Mouse (Mus musculus) midbrain, embryonic 13.5 days (tissue): ENCODE results near the gene Bcl9. TPM values are rescaled to one million over a fixed set of nuclear protein-coding genes. Genes with fewer than 3 reads are reported as not detected.

ENCODE experiments used
- ATAC-seq: fragments of 200-750 bp; cut with Nextera tagmentation; 2 replicates; pipeline ENCODE4 v1.8.0; 2017; ENCODE audit warnings: mild to moderate bottlenecking, moderate TSS enrichment, moderate library complexity
- H3K27ac ChIP-seq: fragments of 300-500 bp; sonication (generic); 2 replicates; pipeline ENCODE4 v1.5.1; 2015; ENCODE audit warnings: inconsistent platforms, mild to moderate bottlenecking, moderate library complexity
- H3K27me3 ChIP-seq: fragments of 300-500 bp; sonication (generic); 2 replicates; pipeline ENCODE4 v1.6.1; 2015; ENCODE audit warnings: mild to moderate bottlenecking, inconsistent platforms
- H3K36me3 ChIP-seq: fragments of 300-500 bp; sonication (generic); 2 replicates; pipeline ENCODE4 v1.6.1; 2015; ENCODE audit warnings: mild to moderate bottlenecking, inconsistent platforms
- H3K4me1 ChIP-seq: fragments of 300-500 bp; sonication (generic); replicated peaks from 2 replicates; pipeline ENCODE4 v1.6.1; 2015; ENCODE audit warnings: inconsistent platforms
- H3K4me2 ChIP-seq: fragments of 300-500 bp; sonication (generic); replicated peaks from 2 replicates; pipeline ENCODE4 v1.6.1; 2015; ENCODE audit warnings: moderate library complexity, mild to moderate bottlenecking, inconsistent platforms
- H3K4me3 ChIP-seq: fragments of 300-500 bp; sonication (generic); replicated peaks from 2 replicates; pipeline ENCODE4 v1.5.1; 2015; ENCODE audit warnings: mild to moderate bottlenecking, inconsistent platforms
- H3K9ac ChIP-seq: fragments of 300-500 bp; sonication (generic); replicated peaks from 2 replicates; pipeline ENCODE4 v1.6.1; 2015; ENCODE audit warnings: mild to moderate bottlenecking, inconsistent platforms
- H3K9me3 ChIP-seq: fragments of 300-500 bp; sonication (generic); 2 replicates; pipeline ENCODE4 v1.6.1; 2016; ENCODE audit warnings: mild to moderate bottlenecking, inconsistent platforms
- WGBS: fragments of 180-500 bp; shearing (Covaris S2); methylation state at CpG from one replicate; pipeline ENCODE4 v1.1.7; 2015; 5-methylcytosine and 5-hydroxymethylcytosine counted together
- polyA plus RNA-seq: library from polyadenylated mRNA; unstranded; fragments of >200 nt; fragmentation: Nextera tagmentation; extraction: Ambion mirVana; gene quantifications from 2 replicates; pipeline ENCODE4 v1.2.1, GENCODE M21; 2015

Bcl9 gene
- polyA plus RNA-seq, 1 experiment from 2014 or later: 98.7 TPM

GRCm38 (mm10) chr3:97227259-97228005 is 70.3 kb downstream of the Bcl9 start:
- WGBS: under 1% methylated on average over 28 of the region's 79 CpGs
- Histone ChIP-seq H3K27me3 (no peaks in the 10 kb centered on the region), H3K27ac (peak overlapping the region; percentile 94), H3K9me3 (no peaks in the 10 kb centered on the region), H3K36me3 (peaks cover 5% of the 10 kb centered on the region), H3K4me2 (peak overlapping the region; percentile 75), H3K4me1 (peaks cover 47% of the 10 kb centered on the region), H3K4me3 (peak overlapping the region; percentile 76), H3K9ac (peak overlapping the region; percentile 87)
- peak; percentile 88 for ATAC-seq

DNA sequence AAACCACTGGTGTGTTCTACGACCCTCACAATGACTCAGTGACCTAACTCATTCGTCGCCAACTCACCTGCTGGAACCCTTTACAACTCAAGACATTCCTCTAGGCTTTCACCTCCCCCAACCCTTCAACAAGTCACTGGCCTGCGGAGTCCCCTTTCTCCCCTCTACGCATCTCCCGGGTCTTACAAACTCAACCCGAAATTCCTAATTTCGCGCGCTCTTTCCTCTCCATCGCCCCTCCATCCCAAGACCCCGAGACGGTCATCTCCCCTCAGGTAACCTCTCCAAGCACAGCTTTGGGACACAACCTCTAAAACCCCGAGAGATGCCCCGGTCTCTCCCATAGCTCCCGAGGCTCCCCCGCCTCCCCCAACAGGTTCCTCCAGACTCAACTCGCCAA is 71.0 kb downstream of the Bcl9 start:
- ATAC-seq: peak; percentile 44
- H3K4me3 ChIP-seq: peak overlapping the region; percentile 76
- no peaks in the 10 kb centered on the region for H3K27me3 ChIP-seq
- H3K4me2 ChIP-seq: peak overlapping the region; percentile 75
- no peaks in the 10 kb centered on the region for H3K9me3 ChIP-seq
- peaks cover 47% of the 10 kb centered on the region for H3K4me1 ChIP-seq
- H3K27ac ChIP-seq: peak overlapping the region; percentile 94
- WGBS: under 1% methylated on average over 18 of the region's 18 CpGs
- H3K36me3 ChIP-seq: peaks cover 12% of the 10 kb centered on the region
- peak overlapping the region; percentile 87 for H3K9ac ChIP-seq

DNA sequence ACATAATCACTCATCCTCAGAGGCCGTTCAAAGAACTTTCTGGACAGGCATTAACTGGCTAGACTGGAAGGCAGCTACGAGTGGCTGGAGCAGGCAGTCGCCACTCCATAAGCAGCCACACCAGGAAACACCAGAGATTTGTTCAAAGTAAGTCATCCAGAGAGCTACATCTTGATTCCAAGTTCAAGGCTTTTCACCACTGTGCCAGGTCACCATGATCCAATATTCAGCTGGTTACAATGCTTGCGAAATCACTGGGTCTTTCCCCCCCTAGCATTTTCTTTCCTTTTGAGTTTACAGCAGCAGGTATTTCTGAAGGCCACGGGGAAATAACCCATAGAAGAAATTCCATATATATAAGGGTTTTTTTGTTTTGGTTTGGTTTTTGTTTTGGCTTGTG is 72.5 kb downstream of the Bcl9 start:
- H3K27ac ChIP-seq: no peak overlapping the region
- no peaks in the 10 kb centered on the region for H3K9me3 ChIP-seq
- no peaks in the 10 kb centered on the region for H3K27me3 ChIP-seq
- peaks cover 47% of the 10 kb centered on the region for H3K4me1 ChIP-seq
- no peak overlapping the region for H3K9ac ChIP-seq
- no peak for ATAC-seq
- WGBS: 77% methylated on average over 5 of the region's 5 CpGs
- H3K4me2 ChIP-seq: no peak overlapping the region
- no peak overlapping the region for H3K4me3 ChIP-seq
- peaks cover 27% of the 10 kb centered on the region for H3K36me3 ChIP-seq

DNA sequence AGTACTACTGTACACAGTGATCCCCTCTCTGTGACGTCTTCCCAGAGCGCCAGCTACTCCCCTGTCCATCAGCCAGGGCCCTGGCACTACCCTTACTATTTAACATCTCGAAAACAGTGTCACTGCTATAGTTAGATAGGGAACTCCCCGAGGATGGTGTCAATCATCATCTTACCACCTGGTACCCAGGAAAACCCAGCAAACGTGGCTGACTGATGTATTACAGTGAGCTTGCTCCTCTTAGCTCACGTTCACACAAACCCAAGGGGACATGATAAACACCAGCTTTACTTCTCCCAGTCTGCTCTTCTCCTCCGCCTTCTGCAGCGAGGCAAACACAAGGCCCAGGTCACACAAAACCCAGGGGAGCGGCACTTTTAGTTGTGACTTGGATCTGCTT is 74.5 kb downstream of the Bcl9 start:
- Histone ChIP-seq H3K4me2 (no peak overlapping the region), H3K27me3 (no peaks in the 10 kb centered on the region), H3K4me1 (peaks cover 40% of the 10 kb centered on the region), H3K9me3 (no peaks in the 10 kb centered on the region), H3K4me3 (no peak overlapping the region), H3K27ac (no peak overlapping the region), H3K36me3 (peaks cover 46% of the 10 kb centered on the region), H3K9ac (no peak overlapping the region)
- ATAC-seq: no peak
- 78% methylated on average over 9 of the region's 9 CpGs for whole genome bisulfite sequencing

GRCm38 (mm10) chr3:97215526-97215925 is 82.2 kb downstream of the Bcl9 start:
- Histone ChIP-seq H3K4me2 (no peak overlapping the region), H3K27ac (no peak overlapping the region), H3K4me3 (no peak overlapping the region), H3K27me3 (no peaks in the 10 kb centered on the region), H3K36me3 (peaks cover 87% of the 10 kb centered on the region), H3K9me3 (no peaks in the 10 kb centered on the region), H3K4me1 (no peaks in the 10 kb centered on the region), H3K9ac (no peak overlapping the region)
- no peak for ATAC-seq
- 76% methylated on average over 3 of the region's 3 CpGs for WGBS

- Histone ChIP-seq H3K27me3 (no peaks in the 10 kb centered on the region), H3K9ac (no peak overlapping the region), H3K36me3 (peaks cover 87% of the 10 kb centered on the region), H3K4me2 (no peak overlapping the region), H3K9me3 (no peaks in the 10 kb centered on the region), H3K4me3 (no peak overlapping the region), H3K4me1 (no peaks in the 10 kb centered on the region), H3K27ac (peak overlapping the region; percentile 0; the same call in 1 of the 2 replicates)
- 67% methylated on average over 1 of the region's 1 CpGs for WGBS
- no peak for ATAC-seq
These were observed 83.3 kb downstream of the Bcl9 start for GRCm38 (mm10) chr3:97214439-97214838.

DNA sequence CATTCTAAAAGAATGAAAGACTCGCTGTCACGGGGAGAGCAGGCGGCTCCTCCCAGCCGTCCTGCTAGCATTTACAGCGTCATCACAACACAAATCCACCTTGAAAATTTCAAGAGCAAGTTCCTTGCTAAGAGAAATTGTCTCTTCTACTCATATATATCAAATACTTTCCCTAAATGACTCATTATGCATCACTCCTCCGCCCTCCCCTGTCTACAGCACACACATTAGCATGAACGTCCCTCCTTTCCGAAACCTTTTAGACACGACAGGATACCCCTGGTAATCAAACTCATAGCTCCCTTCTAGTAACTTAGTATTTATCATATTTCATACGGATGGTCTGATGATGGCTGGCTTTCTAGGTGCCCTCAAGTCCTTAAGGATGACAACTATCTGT is 83.8 kb downstream of the Bcl9 start:
- WGBS: 90% methylated on average over 10 of the region's 10 CpGs
- Histone ChIP-seq H3K27me3 (no peaks in the 10 kb centered on the region), H3K4me3 (no peak overlapping the region), H3K27ac (no peak overlapping the region), H3K9ac (no peak overlapping the region), H3K4me2 (no peak overlapping the region), H3K4me1 (no peaks in the 10 kb centered on the region), H3K9me3 (no peaks in the 10 kb centered on the region), H3K36me3 (peaks cover 87% of the 10 kb centered on the region)
- ATAC-seq: no peak

- Histone ChIP-seq H3K27ac (no peak overlapping the region), H3K27me3 (no peaks in the 10 kb centered on the region), H3K4me2 (no peak overlapping the region), H3K9ac (no peak overlapping the region), H3K36me3 (peaks cover 97% of the 10 kb centered on the region), H3K4me3 (no peak overlapping the region), H3K9me3 (no peaks in the 10 kb centered on the region), H3K4me1 (no peaks in the 10 kb centered on the region)
- ATAC-seq: no peak
- 90% methylated on average over 5 of the region's 5 CpGs for WGBS
These were observed 86.5 kb downstream of the Bcl9 start for GRCm38 (mm10) chr3:97211177-97211576.

DNA sequence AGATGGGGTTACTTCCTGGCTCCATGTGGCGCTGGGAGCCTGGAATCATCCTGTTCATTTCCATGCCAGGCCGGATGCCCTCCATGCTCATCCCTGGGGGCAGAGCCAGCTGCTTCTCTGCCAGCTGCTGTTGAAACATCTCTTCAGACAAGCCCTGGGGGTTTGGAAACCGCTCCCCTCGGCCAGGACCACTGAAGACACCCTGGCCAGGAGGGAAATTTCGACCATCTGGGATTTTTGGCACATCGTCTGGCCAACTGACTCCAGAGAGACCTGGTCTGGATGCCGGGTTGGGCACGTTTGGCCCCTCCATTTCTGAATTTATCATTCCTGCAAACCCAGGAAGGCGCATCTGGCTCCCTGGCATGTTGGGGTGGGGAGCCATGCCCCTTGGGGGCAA is 88.4 kb downstream of the Bcl9 start:
- Histone ChIP-seq H3K27me3 (no peaks in the 10 kb centered on the region), H3K4me1 (no peaks in the 10 kb centered on the region), H3K4me2 (no peak overlapping the region), H3K9ac (no peak overlapping the region), H3K27ac (no peak overlapping the region), H3K9me3 (no peaks in the 10 kb centered on the region), H3K4me3 (no peak overlapping the region), H3K36me3 (peaks cover 97% of the 10 kb centered on the region)
- WGBS: 92% methylated on average over 9 of the region's 9 CpGs
- no peak for ATAC-seq

- H3K9me3 ChIP-seq: no peaks in the 10 kb centered on the region
- H3K4me1 ChIP-seq: no peaks in the 10 kb centered on the region
- H3K9ac ChIP-seq: no peak overlapping the region
- no peak overlapping the region for H3K27ac ChIP-seq
- H3K36me3 ChIP-seq: peaks cover 86% of the 10 kb centered on the region
- 95% methylated on average over 3 of the region's 3 CpGs for WGBS
- no peaks in the 10 kb centered on the region for H3K27me3 ChIP-seq
- H3K4me2 ChIP-seq: no peak overlapping the region
- ATAC-seq: no peak
- no peak overlapping the region for H3K4me3 ChIP-seq
These were observed 91.2 kb downstream of the Bcl9 start for GRCm38 (mm10) chr3:97206521-97206920.

DNA sequence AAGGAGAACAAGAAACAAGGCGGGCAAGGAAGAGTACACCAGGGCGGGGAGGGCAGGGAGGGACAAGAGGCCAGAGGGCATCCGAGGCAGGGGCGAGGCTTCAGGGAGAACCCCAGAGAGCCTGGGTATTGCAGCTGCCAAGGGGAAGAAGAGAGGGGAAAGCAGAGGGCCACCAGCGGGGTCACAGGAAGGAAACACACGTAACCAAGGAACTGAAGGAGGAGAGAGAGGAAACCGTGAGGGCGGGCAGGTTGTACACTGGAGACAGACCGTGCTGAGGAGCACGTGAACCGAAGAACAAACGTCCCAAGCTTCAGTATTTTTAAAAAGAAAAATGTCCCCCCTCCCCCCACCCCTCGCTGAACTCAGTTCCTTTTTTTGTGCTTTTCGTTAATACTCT is 93.8 kb downstream of the Bcl9 start:
- no peaks in the 10 kb centered on the region for H3K27me3 ChIP-seq
- H3K9me3 ChIP-seq: no peaks in the 10 kb centered on the region
- ATAC-seq: no peak
- H3K4me1 ChIP-seq: peaks cover 16% of the 10 kb centered on the region
- peaks cover 61% of the 10 kb centered on the region for H3K36me3 ChIP-seq
- no peak overlapping the region for H3K4me3 ChIP-seq
- no peak overlapping the region for H3K4me2 ChIP-seq
- WGBS: 83% methylated on average over 14 of the region's 14 CpGs
- no peak overlapping the region for H3K9ac ChIP-seq
- 0 out of 2 replicates have a peak overlapping the region, but pooled peaks have one; percentile 39 for H3K27ac ChIP-seq

DNA sequence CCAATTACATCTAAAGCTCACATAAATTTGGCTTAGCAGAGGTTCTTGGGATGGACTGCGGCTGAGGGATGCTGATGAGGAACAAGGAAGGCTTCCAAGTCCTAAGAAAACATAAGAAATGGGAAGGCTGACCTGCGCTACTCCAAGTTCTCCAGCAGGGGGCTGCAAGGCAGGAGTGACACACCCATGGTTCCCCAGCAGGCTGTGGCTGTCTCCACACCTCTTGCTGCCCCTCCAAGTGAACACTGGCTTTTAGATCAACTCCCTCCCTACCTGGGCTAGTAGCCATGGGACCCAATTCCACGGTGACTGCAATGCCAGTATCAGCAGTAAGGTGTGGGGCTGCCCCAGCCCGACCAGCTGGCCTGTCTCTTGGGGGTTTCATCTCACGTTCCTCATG is 95.8 kb downstream of the Bcl9 start:
- no peak overlapping the region for H3K27ac ChIP-seq
- peak; percentile 57 for ATAC-seq
- WGBS: 44% methylated on average over 5 of the region's 5 CpGs

DNA sequence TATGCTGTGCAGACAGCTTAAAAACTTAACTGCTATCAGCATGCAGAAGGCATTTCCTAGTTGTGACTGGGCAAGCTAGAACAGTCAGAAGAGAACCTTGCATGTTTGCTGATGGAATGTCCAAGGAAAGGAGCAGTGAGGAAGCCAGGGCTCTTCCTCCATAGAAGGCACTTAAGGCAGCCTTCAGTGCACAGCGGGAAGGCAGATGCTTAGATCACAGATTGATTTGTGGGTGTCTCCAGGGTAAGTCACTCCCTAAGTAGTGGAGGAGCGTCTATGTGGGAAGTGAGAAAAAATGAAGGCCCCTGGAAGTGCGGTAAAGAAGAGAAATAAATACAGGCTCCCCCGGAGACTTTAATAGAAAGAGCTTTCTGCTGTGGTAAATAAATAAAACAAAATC is 98.5 kb downstream of the Bcl9 start:
- Histone ChIP-seq H3K27me3 (no peaks in the 10 kb centered on the region), H3K4me3 (no peak overlapping the region), H3K27ac (no peak overlapping the region), H3K36me3 (peaks cover 14% of the 10 kb centered on the region), H3K4me1 (peaks cover 16% of the 10 kb centered on the region), H3K9me3 (no peaks in the 10 kb centered on the region), H3K4me2 (no peak overlapping the region), H3K9ac (no peak overlapping the region)
- WGBS: 30% methylated on average over 4 of the region's 4 CpGs
- no peak for ATAC-seq

More for the DNA sequence above, 95.8 kb downstream of the Bcl9 start:
- Histone ChIP-seq H3K36me3 (peaks cover 41% of the 10 kb centered on the region), H3K9ac (no peak overlapping the region), H3K4me3 (no peak overlapping the region), H3K27me3 (no peaks in the 10 kb centered on the region), H3K4me2 (no peak overlapping the region), H3K4me1 (peaks cover 16% of the 10 kb centered on the region), H3K9me3 (no peaks in the 10 kb centered on the region)
